Mouse (Mus musculus) ES-E14 (cell line): ENCODE results near the gene Ankrd28. TPM values are rescaled to one million over a fixed set of nuclear protein-coding genes. Genes with fewer than 3 reads are reported as not detected.

ENCODE experiments used
- DNase-seq: peaks from one replicate; pipeline ENCODE4 v3.0.0-alpha.2; 2013; ENCODE audit warnings: low read depth, low spot score
- H3K27ac ChIP-seq: 2 replicates; pipeline ENCODE4 v1.5.1; 2012; ENCODE audit warnings: low read depth, mild to moderate bottlenecking, low read length, moderate library complexity, mixed read lengths; ENCODE audit not compliant: poor library complexity, insufficient read depth, severe bottlenecking
- H3K36me3 ChIP-seq: 2 replicates; pipeline ENCODE4 v1.6.1; 2012; ENCODE audit warnings: mild to moderate bottlenecking, low read length, moderate library complexity, mixed read lengths; ENCODE audit not compliant: control insufficient read depth, poor library complexity, insufficient read depth, severe bottlenecking
- H3K4me1 ChIP-seq, 2 experiments: fragments of 150-350 bp in 1 of 2; sonication (generic) in 1 of 2; 2 replicates each; pipeline ENCODE4 v1.6.1; 2012; ENCODE audit warnings: low read length in 2 of 2, mild to moderate bottlenecking in 1 of 2, mixed read lengths in 1 of 2; ENCODE audit not compliant: control insufficient read depth in 2 of 2, insufficient read depth in 2 of 2, poor library complexity in 1 of 2
- H3K4me3 ChIP-seq, 2 experiments: fragments of 150-350 bp in 1 of 2; sonication (generic) in 1 of 2; 2 replicates each; pipeline ENCODE4 v1.5.1; 2012; ENCODE audit warnings: low read length in 2 of 2, low read depth in 1 of 2, mild to moderate bottlenecking in 1 of 2, mixed read lengths in 1 of 2; ENCODE audit not compliant: insufficient read depth in 1 of 2, poor library complexity in 1 of 2, severe bottlenecking in 1 of 2
- H3K9ac ChIP-seq: 2 replicates; pipeline ENCODE4 v1.6.1; 2012; ENCODE audit warnings: low read depth, mild to moderate bottlenecking, low read length, mixed read lengths; ENCODE audit not compliant: poor library complexity, insufficient read depth, severe bottlenecking
- H3K9me3 ChIP-seq: fragments of 150-350 bp; sonication (generic); 2 replicates; pipeline ENCODE4 v1.6.1; 2012; ENCODE audit warnings: low read depth, mild to moderate bottlenecking, low read length; ENCODE audit not compliant: control insufficient read depth, insufficient read depth
- CHD2 ChIP-seq: IDR thresholded peaks from 2 replicates; pipeline ENCODE4 v1.6.1; 2014; ENCODE audit warnings: mild to moderate bottlenecking, low read depth, low read length, inconsistent platforms
- HCFC1 ChIP-seq: IDR thresholded peaks from 2 replicates; pipeline ENCODE4 v1.6.1; 2012; ENCODE audit warnings: low read length, inconsistent platforms, borderline replicate concordance; ENCODE audit not compliant: insufficient read depth
- MAFK ChIP-seq: IDR thresholded peaks from 2 replicates; pipeline ENCODE4 v1.6.1; 2014; ENCODE audit warnings: mild to moderate bottlenecking, low read depth, low read length, inconsistent platforms; ENCODE audit not compliant: insufficient read depth
- ZC3H11A ChIP-seq: IDR thresholded peaks from 2 replicates; pipeline ENCODE4 v1.6.1; 2012; ENCODE audit warnings: low read depth, mild to moderate bottlenecking, inconsistent platforms, low read length, borderline replicate concordance
- ZNF384 ChIP-seq: IDR thresholded peaks from 2 replicates; pipeline ENCODE4 v1.6.1; 2012; ENCODE audit warnings: low read depth, low read length, inconsistent platforms
- in situ Hi-C, 2 experiments: fragments of 600-800 bp; cut with MboI; formaldehyde crosslinking; loops; one replicate each; pipeline ENCODE4 v1.15.1; 2025; ENCODE audit warnings: low sequenced_read_pairs in 2 of 2, inconsistent platforms in 1 of 2; ENCODE audit not compliant: unreplicated experiment in 2 of 2
- total RNA-seq: library from RNA; depleted of rRNA; stranded (reverse); fragments of 300-350 nt; gene quantifications from 2 replicates; pipeline ENCODE4 v1.2.3, GENCODE M21; 2012

Gene Ankrd28
- total RNA-seq, 1 experiment = 36.0 TPM

DNA sequence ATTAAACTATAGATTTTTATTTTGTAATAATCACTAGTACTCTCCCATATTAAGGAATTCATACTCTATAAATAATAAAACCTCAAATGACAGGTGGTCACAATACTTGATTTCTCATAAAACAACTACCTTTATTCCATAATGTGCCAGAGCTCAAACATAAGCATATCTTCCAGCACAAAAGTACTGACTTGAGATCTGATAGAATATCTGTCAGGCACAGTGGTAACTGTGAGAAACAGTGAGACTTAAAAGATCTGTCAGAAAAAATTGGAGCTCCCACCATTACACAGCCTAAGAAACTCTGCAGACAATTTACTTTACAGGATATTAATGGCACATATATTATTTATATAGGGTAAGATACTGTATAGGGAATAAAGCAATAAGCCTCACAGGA lies 114.8 kb downstream of the Ankrd28 start:
- Histone ChIP-seq H3K4me1 (no peaks in the 10 kb centered on the region), H3K27ac (no peak overlapping the region), H3K4me3 (no peak overlapping the region), H3K9me3 (no peaks in the 10 kb centered on the region), H3K9ac (no peak overlapping the region), H3K36me3 (peaks cover 13% of the 10 kb centered on the region)
- TF ChIP-seq ZC3H11A (no peak), CHD2 (no peak), ZNF384 (no peak), HCFC1 (no peak), MAFK (no peak)
- in situ Hi-C loops = no loop called here
- no peak for DNase-seq

DNA sequence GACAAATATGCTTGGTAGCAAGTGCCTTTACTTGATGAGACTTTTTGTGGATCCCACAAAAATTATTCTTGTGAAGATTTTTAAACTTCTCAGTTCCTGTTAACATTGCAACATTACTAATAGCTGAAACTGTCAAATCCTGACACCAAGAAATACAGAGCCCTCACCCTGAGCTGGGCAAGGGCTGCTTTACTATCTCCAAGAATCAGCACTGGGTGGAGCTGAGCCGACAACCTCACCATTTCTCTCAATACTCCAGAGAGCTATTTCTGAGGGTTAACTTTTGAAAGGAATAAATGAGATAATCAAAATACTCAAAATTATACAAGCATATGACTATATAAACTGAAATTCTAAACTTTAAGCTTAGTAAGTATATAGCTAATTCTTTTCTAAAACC lies 121.1 kb downstream of the Ankrd28 start:
- Histone ChIP-seq H3K9me3 (no peaks in the 10 kb centered on the region), H3K4me3 (no peak overlapping the region), H3K4me1 (no peaks in the 10 kb centered on the region), H3K27ac (no peak overlapping the region), H3K36me3 (peaks cover 13% of the 10 kb centered on the region), H3K9ac (no peak overlapping the region)
- in situ Hi-C loops = no loop called here
- DNase-seq = no peak
- TF ChIP-seq ZNF384 (no peak), MAFK (no peak), CHD2 (no peak), HCFC1 (no peak), ZC3H11A (no peak)

DNA sequence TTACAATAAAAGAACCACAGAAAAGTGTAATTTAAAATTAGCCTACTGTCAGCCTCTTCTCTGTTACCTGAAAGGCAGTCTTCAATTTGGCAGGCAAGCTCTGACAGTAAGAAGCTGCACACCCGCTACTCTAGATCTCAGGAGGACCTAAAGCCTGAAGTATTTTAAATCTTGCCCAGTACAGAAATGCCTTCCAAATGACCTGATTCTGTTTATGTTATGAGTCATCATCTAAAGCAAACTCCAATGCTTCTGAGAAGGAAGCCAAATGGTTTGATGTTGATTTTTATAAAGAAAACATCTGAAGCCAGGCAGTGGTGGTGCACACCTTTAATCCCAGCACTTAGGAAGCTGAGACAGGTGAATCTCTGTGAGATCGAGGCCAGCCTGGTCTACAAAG lies 130.1 kb downstream of the Ankrd28 start:
- Histone ChIP-seq H3K4me3 (no peak overlapping the region), H3K9ac (no peak overlapping the region), H3K9me3 (no peaks in the 10 kb centered on the region; the same call in 1 of the 2 replicates), H3K27ac (no peak overlapping the region), H3K4me1 (no peaks in the 10 kb centered on the region), H3K36me3 (peaks cover 17% of the 10 kb centered on the region)
- in situ Hi-C loops = no loop called here
- no peak for DNase-seq
- TF ChIP-seq CHD2 = no peak
- TF ChIP-seq HCFC1 = no peak
- no peak for TF ChIP-seq ZC3H11A

DNA sequence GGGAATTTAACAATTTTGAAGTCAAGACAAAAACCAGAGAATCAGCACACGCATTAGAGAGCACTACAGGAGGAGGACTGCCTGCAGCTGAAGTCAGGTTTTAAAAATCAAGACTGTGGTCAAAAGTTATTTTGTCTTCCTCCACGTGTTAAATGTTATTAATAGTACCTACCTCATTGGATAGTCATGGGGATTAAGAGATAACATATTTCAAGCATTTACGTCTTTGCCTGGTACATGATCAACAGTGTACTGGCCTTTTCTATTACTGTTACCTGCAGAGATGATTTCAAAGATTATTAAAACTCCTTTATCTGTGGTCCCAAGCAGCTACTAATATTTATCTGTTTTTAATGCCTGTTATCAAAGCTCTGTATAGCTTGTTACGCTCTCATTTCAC lies 132.7 kb downstream of the Ankrd28 start:
- Histone ChIP-seq H3K4me3 (no peak overlapping the region), H3K36me3 (peaks cover 9% of the 10 kb centered on the region), H3K4me1 (no peaks in the 10 kb centered on the region), H3K9ac (no peak overlapping the region), H3K9me3 (no peaks in the 10 kb centered on the region; the same call in 1 of the 2 replicates), H3K27ac (no peak overlapping the region)
- DNase-seq = no peak
- in situ Hi-C loops = no loop called here
- no peak for TF ChIP-seq ZNF384
- no peak for TF ChIP-seq MAFK
- no peak for TF ChIP-seq ZC3H11A
- TF ChIP-seq CHD2 = no peak
- no peak for TF ChIP-seq HCFC1

DNA sequence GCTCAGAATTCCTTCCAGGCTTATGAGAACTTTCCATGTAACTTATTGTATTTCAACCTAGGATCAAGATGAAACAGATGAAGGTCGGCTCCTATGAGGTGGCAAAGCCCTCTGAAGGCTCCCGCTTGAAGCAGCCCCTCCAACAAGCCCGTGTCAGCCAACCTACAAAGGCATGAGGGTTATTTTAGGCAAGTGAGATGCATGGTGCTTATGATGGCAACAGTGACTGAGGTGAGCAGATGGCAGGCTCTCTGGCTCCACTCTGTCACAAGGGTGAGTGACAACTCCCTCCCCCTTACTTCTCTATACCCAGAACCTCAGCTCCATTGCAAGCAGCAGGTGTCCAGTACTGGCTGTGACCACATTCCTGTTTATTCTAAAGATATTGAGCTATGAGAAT lies 133.1 kb downstream of the Ankrd28 start:
- H3K4me1 ChIP-seq = no peaks in the 10 kb centered on the region

More for the DNA sequence above, 133.1 kb downstream of the Ankrd28 start:
- TF ChIP-seq HCFC1 (no peak), MAFK (no peak), ZC3H11A (no peak), CHD2 (no peak), ZNF384 (no peak)
- Histone ChIP-seq H3K36me3 (peaks cover 9% of the 10 kb centered on the region), H3K27ac (no peak overlapping the region), H3K9ac (no peak overlapping the region), H3K9me3 (no peaks in the 10 kb centered on the region; the same call in 1 of the 2 replicates), H3K4me3 (no peak overlapping the region)
- DNase-seq = no peak
- in situ Hi-C loops = no loop called here
